Comparison of ENCODE assay signal across 8 mouse cellular contexts in the genomic region with DNA sequence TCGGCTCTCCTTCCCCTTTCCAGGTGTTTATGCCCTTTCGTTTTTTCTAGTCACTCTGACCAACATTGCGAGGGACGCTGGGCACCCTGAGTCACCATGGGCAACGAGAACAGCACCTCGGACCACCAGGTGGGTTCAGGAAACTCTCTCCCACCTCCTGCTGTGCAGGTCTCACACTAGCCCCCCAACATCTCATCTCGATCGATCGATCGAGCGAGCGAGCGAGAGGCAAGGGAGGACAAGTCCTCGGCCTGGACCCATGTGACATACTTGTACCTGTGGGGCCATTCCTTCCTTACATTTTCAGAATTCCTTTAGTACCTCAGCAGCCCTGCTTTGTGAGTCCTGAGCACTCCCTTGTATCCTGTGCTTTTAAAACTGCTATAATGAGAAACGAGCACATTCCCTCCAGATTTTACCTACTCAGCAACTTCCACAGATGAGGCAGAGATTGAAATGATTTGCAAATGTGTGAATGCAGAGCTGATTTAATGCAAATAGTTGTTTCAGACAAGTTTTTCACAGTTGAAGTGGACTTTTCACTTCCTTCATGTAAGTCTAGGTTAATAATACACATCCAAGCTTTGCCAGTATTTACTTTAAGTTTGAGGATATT. TPM values are rescaled to one million over a fixed set of nuclear protein-coding genes. Genes with fewer than 3 reads are reported as not detected.
DNase-seq lines count a peak whose midpoint lies in the region; ATAC-seq and TF ChIP-seq lines count a peak whose summit lies in the region.

TSS of gene Tacc2 (plus strand) at position 51 of the 616 bp plus-strand sequence.

- TF ChIP-seq POLR2A in brain, embryonic 14.5 days (IDR thresholded peaks at IDR 0.05; ENCODE audit: borderline replicate concordance, extremely low read depth, insufficient read depth, insufficient read length, poor library complexity, severe bottlenecking) = no peak

- TF ChIP-seq CTCF in brain, embryonic 14.5 days (IDR thresholded peaks at IDR 0.05; ENCODE audit: borderline replicate concordance, extremely low read depth, insufficient read depth, insufficient read length) = no peak

- H3K36me3 ChIP-seq in kidney, embryonic 14.5 days (ENCODE audit: control insufficient read depth, insufficient read depth, low read length) = no peaks in the 10 kb centered on the region; the same call in 1 of the 2 replicates
- H3K36me3 ChIP-seq in heart, embryonic 11.5 days (ENCODE audit: control insufficient read depth, insufficient read depth, low read length) = no peaks in the 10 kb centered on the region
- H3K36me3 ChIP-seq in midbrain, embryonic 15.5 days (replicated peaks) = no peaks in the 10 kb centered on the region

- no peaks in the 10 kb centered on the region for H3K27me3 ChIP-seq in kidney, embryonic 14.5 days (ENCODE audit: control insufficient read depth, insufficient read depth, low read length)
- no peaks in the 10 kb centered on the region for H3K27me3 ChIP-seq in heart, embryonic 11.5 days (ENCODE audit: control insufficient read depth, insufficient read depth, low read length)
- no peaks in the 10 kb centered on the region for H3K27me3 ChIP-seq in midbrain, embryonic 15.5 days (replicated peaks)

- H3K4me2 ChIP-seq in kidney, embryonic 14.5 days (replicated peaks; ENCODE audit: low read depth, low read length) = peak within 1 kb of the TSS; percentile 28
- H3K4me2 ChIP-seq in heart, embryonic 11.5 days = peak within 1 kb of the TSS; percentile 73
- no peak within 1 kb of the TSS for H3K4me2 ChIP-seq in midbrain, embryonic 15.5 days

- 48% methylated on average over 15 of the region's 15 CpGs for WGBS in kidney, embryonic 14.5 days
- WGBS in heart, embryonic 11.5 days (ENCODE audit: insufficient replicate concordance) = 24% methylated on average over 15 of the region's 15 CpGs
- WGBS in midbrain, embryonic 15.5 days = 63% methylated on average over 15 of the region's 15 CpGs

- no peaks in the 10 kb centered on the region for H3K9me3 ChIP-seq in kidney, embryonic 14.5 days (ENCODE audit: control insufficient read depth, low read length)
- no peaks in the 10 kb centered on the region for H3K9me3 ChIP-seq in heart, embryonic 11.5 days (replicated peaks; ENCODE audit: control insufficient read depth, low read length)
- H3K9me3 ChIP-seq in midbrain, embryonic 15.5 days = no peaks in the 10 kb centered on the region

- DNase-seq in kidney, postnatal 25 days = no peak
- DNase-seq in brain, embryonic 14.5 days (ENCODE audit: low read depth) = no peak
- DNase-seq in layer of hippocampus, postnatal 25 days (ENCODE audit: extremely low spot score in 1 of 2, low spot score in 1 of 2) = no peak
- no peak for DNase-seq in cerebellum, adult 11-12 months
- no peak for DNase-seq in spleen, postnatal 36 days (ENCODE audit: low spot score in 2 of 2)

- H3K9ac ChIP-seq in kidney, embryonic 14.5 days (ENCODE audit: low read depth, low read length) = no peak within 1 kb of the TSS
- H3K9ac ChIP-seq in heart, embryonic 11.5 days (ENCODE audit: low read depth, low read length) = peak within 1 kb of the TSS; percentile 68
- no peak within 1 kb of the TSS for H3K9ac ChIP-seq in midbrain, embryonic 15.5 days

- H3K4me3 ChIP-seq in kidney, embryonic 14.5 days (ENCODE audit: low read length) = peak within 1 kb of the TSS; percentile 11
- peak within 1 kb of the TSS; percentile 39 for H3K4me3 ChIP-seq in heart, embryonic 11.5 days (ENCODE audit: low read depth, low read length)
- H3K4me3 ChIP-seq in midbrain, embryonic 15.5 days = no peak within 1 kb of the TSS

- H3K27ac ChIP-seq in kidney, embryonic 14.5 days (ENCODE audit: low read depth, low read length) = no peak within 1 kb of the TSS
- H3K27ac ChIP-seq in heart, embryonic 11.5 days (ENCODE audit: low read depth, low read length) = no peak within 1 kb of the TSS
- H3K27ac ChIP-seq in midbrain, embryonic 15.5 days = no peak within 1 kb of the TSS

- ATAC-seq in kidney, embryonic 14.5 days (ENCODE audit: low FRiP score, low TSS enrichment) = no peak
- no peak for ATAC-seq in heart, embryonic 11.5 days (replicated peaks; ENCODE audit: insufficient number of reproducible peaks, low FRiP score, low TSS enrichment)
- ATAC-seq in midbrain, embryonic 15.5 days (replicated peaks) = no peak

- peaks cover 9% of the 10 kb centered on the region; the same call in 1 of the 2 replicates for H3K4me1 ChIP-seq in kidney, embryonic 14.5 days (ENCODE audit: control insufficient read depth, insufficient read depth, low read length)
- H3K4me1 ChIP-seq in heart, embryonic 11.5 days (ENCODE audit: control insufficient read depth, insufficient read depth, low read length) = no peaks in the 10 kb centered on the region
- H3K4me1 ChIP-seq in midbrain, embryonic 15.5 days = no peaks in the 10 kb centered on the region

RNA-seq across cellular contexts. Expression of gene Tacc2, which starts in this region (rescaled TPM):
- 24.4 and 41.5 TPM in 2 replicates for polyA plus RNA-seq in kidney, embryonic 14.5 days (2014; fragmentation: Nextera tagmentation; extraction: Ambion mirVana)
- 47.5 and 66.9 TPM in 2 replicates for polyA plus RNA-seq in brain, embryonic 14.5 days (2012; rRNA removed)
- 42.2 and 48.9 TPM in 2 replicates for polyA plus RNA-seq in heart, embryonic 11.5 days (2014; fragmentation: Nextera tagmentation; extraction: Ambion mirVana)
- 10 to 100 TPM; 75.1 to 82.4 TPM for total RNA-seq in layer of hippocampus, postnatal 25 days (2021)
- polyA plus RNA-seq in midbrain, embryonic 15.5 days (2015; fragmentation: Nextera tagmentation; extraction: Ambion mirVana) = 68.7 TPM in 2 replicates
